Mouse (Mus musculus) testis, adult 2 months (tissue): ENCODE data around the gene Gldn. TPM values are rescaled to one million over a fixed set of nuclear protein-coding genes. Genes with fewer than 3 reads are reported as not detected.

Experiments used
- H3K27ac ChIP-seq: fragments of 200-500 bp; 2 replicates; pipeline ENCODE4 v1.5.1; 2012; ENCODE audit warnings: low read depth, low read length; ENCODE audit not compliant: control insufficient read depth, insufficient read depth
- H3K27me3 ChIP-seq: fragments of 200-500 bp; 2 replicates; pipeline ENCODE4 v1.6.1; 2012; ENCODE audit warnings: mild to moderate bottlenecking, low read length, moderate library complexity; ENCODE audit not compliant: control insufficient read depth, insufficient read depth
- H3K36me3 ChIP-seq: fragments of 200-500 bp; 2 replicates; pipeline ENCODE4 v1.6.1; 2012; ENCODE audit warnings: mild to moderate bottlenecking, low read length; ENCODE audit not compliant: control insufficient read depth, insufficient read depth
- H3K4me1 ChIP-seq: fragments of 200-500 bp; 2 replicates; pipeline ENCODE4 v1.6.1; 2012; ENCODE audit warnings: low read length; ENCODE audit not compliant: control insufficient read depth, insufficient read depth
- H3K4me3 ChIP-seq: fragments of 200-500 bp; 2 replicates; pipeline ENCODE4 v1.5.1; 2012; ENCODE audit warnings: low read depth, mild to moderate bottlenecking, low read length, moderate library complexity, mixed read lengths; ENCODE audit not compliant: control insufficient read depth
- CTCF ChIP-seq: fragments of 200-500 bp; IDR thresholded peaks from 2 replicates; pipeline ENCODE4 v1.5.1; 2012; ENCODE audit warnings: low read depth, mild to moderate bottlenecking, inconsistent platforms, low read length, moderate library complexity; ENCODE audit not compliant: control insufficient read depth, insufficient read depth, insufficient replicate concordance
- POLR2A ChIP-seq: fragments of 200-500 bp; IDR thresholded peaks from 2 replicates; pipeline ENCODE4 v1.6.1; 2012; ENCODE audit warnings: low read depth, mild to moderate bottlenecking, inconsistent platforms, low read length, moderate library complexity; ENCODE audit not compliant: control insufficient read depth
- polyA plus RNA-seq: library from polyadenylated mRNA; depleted of rRNA; stranded (reverse); fragments of >200 nt; gene quantifications from 2 replicates; pipeline ENCODE4 v1.2.3, GENCODE M21; 2012; rRNA removed

Gene Gldn
- 0.19 and 0.28 TPM in 2 replicates for polyA plus RNA-seq

DNA sequence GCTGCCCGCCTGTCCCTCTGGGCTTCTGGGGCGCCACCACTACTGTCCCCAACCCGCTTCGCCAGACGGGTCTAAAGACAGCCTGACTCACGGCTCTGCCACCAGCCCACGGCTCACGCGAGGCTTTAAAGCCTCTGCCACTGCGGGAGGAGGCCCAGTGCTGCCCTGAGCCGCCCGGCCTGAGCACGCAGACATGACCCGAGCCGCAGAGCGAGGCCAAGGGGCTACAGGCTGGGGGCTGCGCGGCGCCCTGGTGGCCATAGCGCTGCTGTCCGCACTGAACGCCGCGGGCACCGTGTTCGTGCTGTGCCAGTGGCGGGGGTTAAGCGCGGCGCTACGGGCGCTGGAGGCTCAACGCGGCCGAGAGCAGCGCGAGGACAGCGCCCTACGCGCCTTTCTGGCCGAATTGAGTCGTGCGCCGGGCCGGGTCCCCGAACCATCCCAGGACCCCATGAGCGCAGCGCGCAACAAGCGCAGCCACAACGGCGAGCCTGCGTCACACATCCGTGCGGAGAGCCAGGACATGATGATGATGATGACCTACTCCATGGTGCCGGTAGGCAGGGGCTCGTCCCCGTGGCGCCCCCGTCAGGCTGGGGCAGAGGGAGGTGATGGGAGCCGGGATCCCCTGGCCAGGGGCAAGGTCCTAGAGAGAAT is at the start of gene Gldn:
Gene Gldn (plus strand): TSS at position 156 of the 657 bp plus-strand sequence.
- H3K36me3 ChIP-seq = no peaks in the 10 kb centered on the region
- H3K4me1 ChIP-seq = peaks cover 11% of the 10 kb centered on the region
- H3K4me3 ChIP-seq = peak within 1 kb of the TSS; percentile 87
- no peak for TF ChIP-seq CTCF
- TF ChIP-seq POLR2A = peak; percentile 57; the same call in 1 of the 2 replicates
- H3K27ac ChIP-seq = no peak within 1 kb of the TSS
- no peaks in the 10 kb centered on the region for H3K27me3 ChIP-seq

DNA sequence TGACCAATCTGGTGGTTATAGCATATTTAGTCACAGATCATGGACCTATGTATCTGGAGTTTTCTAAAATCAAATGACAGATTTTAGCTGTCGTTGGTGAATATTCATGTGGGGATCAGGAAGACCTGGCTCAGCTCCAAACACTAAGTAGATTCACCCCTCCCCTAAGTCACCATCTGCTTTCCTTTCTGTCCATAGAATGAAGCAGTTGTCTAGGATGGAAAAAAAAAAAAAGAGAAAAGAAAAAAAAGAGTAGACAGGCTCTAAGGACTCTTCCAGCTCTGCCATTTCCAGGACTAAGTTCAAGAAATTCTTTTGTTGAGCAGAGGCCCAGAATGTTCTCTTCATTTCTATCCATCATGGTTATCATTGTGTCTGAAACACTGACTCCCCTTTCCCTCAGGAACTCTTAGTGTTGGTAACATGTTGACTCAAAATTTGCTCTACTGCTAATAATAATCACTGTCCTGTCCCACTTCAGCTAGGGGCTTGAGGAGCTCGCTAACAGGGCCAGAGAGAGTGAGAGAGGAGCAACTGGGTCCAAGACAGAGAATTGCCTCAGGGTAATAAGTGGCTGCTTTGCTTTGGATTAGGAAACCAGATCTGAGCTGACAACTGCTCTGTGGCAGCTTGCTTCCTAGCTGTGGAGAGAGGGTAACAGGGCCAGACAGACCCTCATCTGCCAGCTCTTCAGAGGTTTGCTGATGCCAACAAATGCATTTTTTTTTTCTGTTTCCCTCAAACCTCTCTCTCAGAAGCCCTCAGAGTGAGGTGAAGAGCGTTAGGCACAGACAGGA is 41.2 kb upstream of the Gldn start:
- Histone ChIP-seq H3K27ac (peak overlapping the region; percentile 48), H3K4me3 (peak overlapping the region; percentile 79), H3K4me1 (peaks cover 23% of the 10 kb centered on the region), H3K36me3 (no peaks in the 10 kb centered on the region; the same call in 1 of the 2 replicates), H3K27me3 (no peaks in the 10 kb centered on the region)
- TF ChIP-seq POLR2A (no peak), CTCF (no peak)

GRCm38 (mm10) chr9:54264754-54265153 is 21.5 kb upstream of the Gldn start:
- no peak overlapping the region for H3K27ac ChIP-seq
- TF ChIP-seq POLR2A (no peak), CTCF (no peak)
- H3K4me1 ChIP-seq = no peaks in the 10 kb centered on the region
- no peaks in the 10 kb centered on the region for H3K27me3 ChIP-seq
- H3K36me3 ChIP-seq = no peaks in the 10 kb centered on the region; the same call in 1 of the 2 replicates
- no peak overlapping the region for H3K4me3 ChIP-seq

GRCm38 (mm10) chr9:54268010-54268409 is 18.3 kb upstream of the Gldn start, which contains the start of gene Cyp19a1:
Gene Cyp19a1 (minus strand): TSS chr9:54268110.
- TF ChIP-seq POLR2A (no peak; the same call in 1 of the 2 replicates), CTCF (no peak)
- H3K27me3 ChIP-seq = no peaks in the 10 kb centered on the region

GRCm38 (mm10) chr9:54269987-54270386 is 16.3 kb upstream of the Gldn start:
- Histone ChIP-seq H3K27me3 (no peaks in the 10 kb centered on the region), H3K4me1 (no peaks in the 10 kb centered on the region; the same call in 1 of the 2 replicates), H3K4me3 (peak overlapping the region; percentile 14; the same call in 1 of the 2 replicates), H3K36me3 (peaks cover 1% of the 10 kb centered on the region; the same call in 1 of the 2 replicates), H3K27ac (peak overlapping the region; percentile 43; the same call in 1 of the 2 replicates)
- TF ChIP-seq CTCF (0 out of 2 replicates have a peak, but pooled peaks have one; percentile 13), POLR2A (peak; percentile 30; the same call in 1 of the 2 replicates)

More at GRCm38 (mm10) chr9:54268010-54268409, 18.3 kb upstream of the Gldn start, which contains the start of gene Cyp19a1:
- Histone ChIP-seq H3K36me3 (peaks cover 1% of the 10 kb centered on the region; the same call in 1 of the 2 replicates), H3K27ac (peak within 1 kb of the TSS; percentile 32; the same call in 1 of the 2 replicates), H3K4me1 (no peaks in the 10 kb centered on the region; the same call in 1 of the 2 replicates), H3K4me3 (peak within 1 kb of the TSS; percentile 62)

DNA sequence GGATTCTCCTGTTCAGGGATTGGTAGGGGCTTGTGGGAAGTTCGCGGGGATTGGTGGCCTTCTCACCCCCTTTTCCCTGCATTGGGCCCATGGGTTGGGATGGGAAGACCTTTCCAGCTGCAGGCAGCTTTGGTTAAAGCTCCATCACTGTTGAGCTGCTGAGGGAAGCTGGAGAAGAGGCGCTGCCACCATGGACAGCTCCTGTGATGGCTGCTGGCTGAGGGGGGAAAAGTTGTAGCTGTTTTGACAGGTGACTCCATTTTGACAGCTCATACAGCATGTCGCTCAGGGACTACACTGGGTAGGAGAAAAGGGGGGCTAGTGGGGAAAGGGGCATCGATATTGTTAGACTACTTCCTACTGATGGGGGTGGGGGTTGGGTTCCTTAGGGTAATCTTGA is 15.4 kb upstream of the Gldn start:
- Histone ChIP-seq H3K27ac (no peak overlapping the region), H3K36me3 (peaks cover 1% of the 10 kb centered on the region; the same call in 1 of the 2 replicates), H3K4me1 (no peaks in the 10 kb centered on the region; the same call in 1 of the 2 replicates), H3K27me3 (no peaks in the 10 kb centered on the region), H3K4me3 (no peak overlapping the region)
- no peak for TF ChIP-seq CTCF
- no peak for TF ChIP-seq POLR2A

GRCm38 (mm10) chr9:54275283-54275682 is 11.0 kb upstream of the Gldn start:
- peaks cover 1% of the 10 kb centered on the region; the same call in 1 of the 2 replicates for H3K36me3 ChIP-seq
- no peaks in the 10 kb centered on the region for H3K27me3 ChIP-seq
- no peak overlapping the region for H3K27ac ChIP-seq
- TF ChIP-seq POLR2A (no peak), CTCF (no peak)
- no peaks in the 10 kb centered on the region; the same call in 1 of the 2 replicates for H3K4me1 ChIP-seq
- H3K4me3 ChIP-seq = no peak overlapping the region
